Mouse (Mus musculus) liver, embryonic 16.5 days (tissue): ENCODE results near the gene Irx4. TPM values are rescaled to one million over a fixed set of nuclear protein-coding genes. Genes with fewer than 3 reads are reported as not detected.

Source experiments
- ATAC-seq: fragments of 200-750 bp; cut with Nextera tagmentation; 2 replicates; pipeline ENCODE4 v1.8.0; 2017; ENCODE audit warnings: low read depth, mild to moderate bottlenecking, moderate number of reproducible peaks, moderate library complexity
- H3K27ac ChIP-seq: fragments of 300-500 bp; sonication (generic); 2 replicates; pipeline ENCODE4 v1.5.1; 2014; ENCODE audit warnings: mild to moderate bottlenecking, low read length
- H3K27me3 ChIP-seq: fragments of 300-500 bp; sonication (generic); 2 replicates; pipeline ENCODE4 v1.6.1; 2014; ENCODE audit warnings: low read depth, low read length, mixed read lengths; ENCODE audit not compliant: control insufficient read depth, insufficient read depth
- H3K36me3 ChIP-seq: fragments of 300-500 bp; sonication (generic); 2 replicates; pipeline ENCODE4 v1.6.1; 2014; ENCODE audit warnings: mild to moderate bottlenecking; ENCODE audit not compliant: control insufficient read depth, insufficient read depth
- H3K4me1 ChIP-seq: fragments of 300-500 bp; sonication (generic); 2 replicates; pipeline ENCODE4 v1.6.1; 2014; ENCODE audit warnings: low read depth, low read length, mixed read lengths; ENCODE audit not compliant: control insufficient read depth
- H3K4me2 ChIP-seq: fragments of 300-500 bp; sonication (generic); 2 replicates; pipeline ENCODE4 v1.6.1; 2014; ENCODE audit warnings: low read depth, low read length, mixed read lengths
- H3K4me3 ChIP-seq: fragments of 300-500 bp; sonication (generic); 2 replicates; pipeline ENCODE4 v1.5.1; 2014; ENCODE audit warnings: low read depth, mild to moderate bottlenecking, low read length
- H3K9ac ChIP-seq: fragments of 300-500 bp; sonication (generic); 2 replicates; pipeline ENCODE4 v1.6.1; 2014; ENCODE audit warnings: low read depth, low read length
- H3K9me3 ChIP-seq: fragments of 300-500 bp; sonication (generic); replicated peaks from 2 replicates; pipeline ENCODE4 v1.6.1; 2016; ENCODE audit warnings: low read length; ENCODE audit not compliant: control insufficient read depth
- WGBS: fragments of 180-500 bp; shearing (Covaris S2); extraction: QIAGEN DNeasy Blood & Tissue Kit; methylation state at CpG from one replicate; pipeline ENCODE4 v1.1.7; 2014; ENCODE audit not compliant: insufficient replicate concordance; 5-methylcytosine and 5-hydroxymethylcytosine counted together
- polyA plus RNA-seq: library from polyadenylated mRNA; unstranded; fragments of >200 nt; fragmentation: Nextera tagmentation; extraction: Ambion mirVana; gene quantifications from 2 replicates; pipeline ENCODE4 v1.2.1, GENCODE M21; 2015

Gene Irx4
- polyA plus RNA-seq, 1 experiment from 2014 or later, result not detected

GRCm38 (mm10) chr13:73267551-73267950 is 7.3 kb downstream of the Irx4 start:
- Histone ChIP-seq H3K9ac (no peak overlapping the region), H3K36me3 (no peaks in the 10 kb centered on the region), H3K9me3 (no peaks in the 10 kb centered on the region), H3K4me1 (no peaks in the 10 kb centered on the region), H3K27ac (no peak overlapping the region), H3K4me2 (no peak overlapping the region), H3K4me3 (no peak overlapping the region), H3K27me3 (peaks cover 99% of the 10 kb centered on the region)
- ATAC-seq, result no peak
- WGBS, result 6% methylated on average over 10 of the region's 10 CpGs

DNA sequence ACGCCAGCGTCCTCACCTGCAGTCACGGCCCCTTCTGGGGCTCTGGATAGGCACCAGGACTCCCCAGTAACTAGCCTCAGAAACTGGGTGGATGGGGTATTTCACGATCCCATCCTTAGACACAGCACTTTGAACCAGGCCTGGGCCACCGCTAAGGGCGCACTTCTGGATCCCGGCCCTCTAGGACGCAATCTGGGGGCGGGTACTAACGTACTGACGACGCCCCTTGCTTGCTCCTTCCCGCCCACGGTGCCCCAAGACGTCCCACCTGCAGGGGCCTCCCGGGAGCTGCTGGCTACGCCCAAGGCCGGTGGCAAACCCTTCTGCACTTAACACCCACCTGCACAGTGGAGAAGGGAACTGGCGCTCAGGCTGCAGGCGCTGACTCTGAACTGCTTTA is 8.4 kb downstream of the Irx4 start:
- no peak overlapping the region for H3K9ac ChIP-seq
- H3K27me3 ChIP-seq, result peaks cover 97% of the 10 kb centered on the region
- no peaks in the 10 kb centered on the region for H3K4me1 ChIP-seq
- no peak for ATAC-seq
- no peak overlapping the region for H3K4me3 ChIP-seq
- H3K4me2 ChIP-seq, result no peak overlapping the region
- WGBS, result 1% methylated on average over 20 of the region's 20 CpGs
- H3K27ac ChIP-seq, result no peak overlapping the region
- no peaks in the 10 kb centered on the region for H3K36me3 ChIP-seq
- H3K9me3 ChIP-seq, result no peaks in the 10 kb centered on the region

GRCm38 (mm10) chr13:73269251-73269650 is 9.0 kb downstream of the Irx4 start:
- Histone ChIP-seq H3K4me1 (no peaks in the 10 kb centered on the region), H3K4me2 (no peak overlapping the region), H3K9ac (no peak overlapping the region), H3K9me3 (no peaks in the 10 kb centered on the region), H3K27me3 (peaks cover 91% of the 10 kb centered on the region), H3K4me3 (no peak overlapping the region), H3K27ac (no peak overlapping the region), H3K36me3 (no peaks in the 10 kb centered on the region)
- no peak for ATAC-seq
- WGBS, result 9% methylated on average over 15 of the region's 15 CpGs

- Histone ChIP-seq H3K27ac (no peak overlapping the region), H3K4me1 (no peaks in the 10 kb centered on the region), H3K9ac (no peak overlapping the region), H3K4me2 (no peak overlapping the region), H3K4me3 (no peak overlapping the region), H3K27me3 (peaks cover 85% of the 10 kb centered on the region), H3K36me3 (no peaks in the 10 kb centered on the region), H3K9me3 (no peaks in the 10 kb centered on the region)
- no peak for ATAC-seq
- WGBS, result 19% methylated on average over 3 of the region's 3 CpGs
Observed at GRCm38 (mm10) chr13:73269891-73270290, 9.6 kb downstream of the Irx4 start.

GRCm38 (mm10) chr13:73270451-73271081 is 10.3 kb downstream of the Irx4 start:
- no peaks in the 10 kb centered on the region for H3K9me3 ChIP-seq
- no peaks in the 10 kb centered on the region for H3K4me1 ChIP-seq
- peaks cover 78% of the 10 kb centered on the region for H3K27me3 ChIP-seq
- no peak overlapping the region for H3K27ac ChIP-seq
- ATAC-seq, result no peak
- no peak overlapping the region for H3K9ac ChIP-seq
- no peak overlapping the region for H3K4me2 ChIP-seq
- no peak overlapping the region for H3K4me3 ChIP-seq
- WGBS, result 7% methylated on average over 22 of the region's 22 CpGs
- no peaks in the 10 kb centered on the region for H3K36me3 ChIP-seq

DNA sequence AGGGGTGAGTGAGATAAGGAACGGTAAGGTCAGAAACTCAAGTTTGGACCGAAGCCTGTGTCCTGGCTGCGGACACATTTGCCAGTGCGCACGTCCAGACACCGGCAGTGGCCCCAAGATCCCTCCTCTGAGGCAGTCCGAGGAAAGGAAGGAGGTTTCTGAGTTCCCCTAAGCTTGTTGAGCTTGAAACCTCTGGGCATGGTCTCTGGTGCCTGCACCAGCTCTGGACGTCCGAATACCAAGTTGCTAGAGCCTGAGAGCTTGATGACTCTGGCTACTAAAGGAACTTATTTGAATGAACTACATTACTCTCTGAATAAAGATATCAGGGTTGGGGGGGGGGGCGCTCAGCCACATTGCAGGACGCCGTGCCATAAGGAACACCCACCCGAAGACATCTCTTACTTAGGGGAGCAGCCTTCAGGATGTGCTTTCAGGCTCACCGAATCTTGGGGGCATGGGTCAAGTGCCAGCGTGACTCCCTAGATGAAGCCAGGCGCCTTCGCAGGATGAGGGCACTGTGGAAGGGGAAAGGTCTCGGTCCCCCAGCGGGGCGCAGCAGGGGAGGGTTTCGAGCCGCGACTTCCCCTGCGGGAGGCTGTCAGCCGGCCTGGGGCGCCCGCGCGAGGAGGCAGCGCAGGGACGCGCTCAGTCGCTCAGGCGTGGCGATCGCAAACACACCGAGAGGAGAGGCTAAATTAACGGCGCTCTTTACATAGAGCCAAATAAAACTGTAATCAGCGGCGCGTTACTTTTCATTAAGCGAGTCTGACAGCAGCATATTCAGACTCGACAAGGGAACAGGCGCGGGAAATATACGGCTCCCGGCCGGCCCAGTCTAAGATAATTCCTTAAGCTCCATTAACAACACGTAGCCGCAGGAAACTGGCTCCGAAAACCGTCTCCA is 11.3 kb downstream of the Irx4 start:
- H3K9me3 ChIP-seq, result no peaks in the 10 kb centered on the region
- no peak overlapping the region for H3K27ac ChIP-seq
- no peak overlapping the region for H3K4me3 ChIP-seq
- no peaks in the 10 kb centered on the region for H3K36me3 ChIP-seq
- WGBS, result 1% methylated on average over 53 of the region's 53 CpGs
- H3K4me1 ChIP-seq, result no peaks in the 10 kb centered on the region
- no peak for ATAC-seq
- peaks cover 69% of the 10 kb centered on the region for H3K27me3 ChIP-seq
- H3K9ac ChIP-seq, result no peak overlapping the region
- H3K4me2 ChIP-seq, result no peak overlapping the region

GRCm38 (mm10) chr13:73272794-73273282 is 12.6 kb downstream of the Irx4 start:
- no peaks in the 10 kb centered on the region for H3K9me3 ChIP-seq
- no peak overlapping the region for H3K4me3 ChIP-seq
- no peak overlapping the region for H3K9ac ChIP-seq
- no peaks in the 10 kb centered on the region for H3K36me3 ChIP-seq
- ATAC-seq, result no peak
- H3K4me1 ChIP-seq, result no peaks in the 10 kb centered on the region
- peaks cover 57% of the 10 kb centered on the region for H3K27me3 ChIP-seq
- no peak overlapping the region for H3K4me2 ChIP-seq
- H3K27ac ChIP-seq, result no peak overlapping the region

DNA sequence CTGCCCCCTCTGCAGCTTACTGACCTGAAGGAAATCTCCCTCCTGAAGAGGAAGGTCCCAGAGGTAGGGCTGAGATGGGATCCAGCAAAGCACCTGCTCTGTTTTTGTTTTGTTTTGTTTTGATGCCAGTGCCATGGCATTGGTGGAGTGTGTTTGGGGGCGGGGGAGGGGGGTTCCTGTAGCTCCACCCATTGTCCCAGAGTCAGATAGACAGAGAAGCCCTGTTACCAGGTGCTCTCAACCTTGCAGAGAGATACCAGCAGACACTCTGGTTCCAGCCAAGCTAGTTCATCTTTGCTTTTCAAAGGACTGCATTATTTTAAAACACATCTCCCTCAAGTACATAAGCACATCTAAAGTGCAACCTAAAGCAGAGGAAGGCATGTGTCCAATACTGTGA is 13.3 kb downstream of the Irx4 start:
- no peak overlapping the region for H3K9ac ChIP-seq
- peaks cover 50% of the 10 kb centered on the region for H3K27me3 ChIP-seq
- no peak for ATAC-seq
- H3K4me1 ChIP-seq, result no peaks in the 10 kb centered on the region
- no peak overlapping the region for H3K4me3 ChIP-seq
- no peaks in the 10 kb centered on the region for H3K36me3 ChIP-seq
- WGBS, result 6% methylated on average over 1 of the region's 1 CpGs
- no peaks in the 10 kb centered on the region for H3K9me3 ChIP-seq
- H3K4me2 ChIP-seq, result no peak overlapping the region
- H3K27ac ChIP-seq, result no peak overlapping the region

- H3K4me2 ChIP-seq, result no peak overlapping the region
- peaks cover 12% of the 10 kb centered on the region for H3K27me3 ChIP-seq
- H3K4me3 ChIP-seq, result no peak overlapping the region
- ATAC-seq, result no peak
- H3K9ac ChIP-seq, result no peak overlapping the region
- no peak overlapping the region for H3K27ac ChIP-seq
- no peaks in the 10 kb centered on the region for H3K36me3 ChIP-seq
- H3K9me3 ChIP-seq, result no peaks in the 10 kb centered on the region
- WGBS, result 52% methylated on average over 6 of the region's 6 CpGs
- H3K4me1 ChIP-seq, result no peaks in the 10 kb centered on the region
Observed at GRCm38 (mm10) chr13:73277361-73277760, 17.1 kb downstream of the Irx4 start.
